Mouse (Mus musculus) kidney, embryonic 16.5 days (tissue): ENCODE measurements at regions not wholly inside any gene's neighbourhood (a gene's known extent, or its start where the extent isn't known, plus 50 kb on each side); places are given as distances from the start of the nearest gene placed in this dataset. TPM values are rescaled to one million over a fixed set of nuclear protein-coding genes. Genes with fewer than 3 reads are reported as not detected.

Experiments used
- microRNA-seq: library from miRNA; unstranded; fragments of <30 nt; microRNA quantifications from one replicate; pipeline ENCODE4, GENCODE M21; 2016

Small RNAs in the stretch of these regions (microRNA-seq; reads per million reads assigned to microRNA genes)
- gene Mir6378 = not detected
